Mouse (Mus musculus): ENCODE data around the gene Lpcat2b. TPM values are rescaled to one million over a fixed set of nuclear protein-coding genes. Genes with fewer than 3 reads are reported as not detected.

Lpcat2b gene
- polyA plus RNA-seq, 1 experiment, result not detected

DNA sequence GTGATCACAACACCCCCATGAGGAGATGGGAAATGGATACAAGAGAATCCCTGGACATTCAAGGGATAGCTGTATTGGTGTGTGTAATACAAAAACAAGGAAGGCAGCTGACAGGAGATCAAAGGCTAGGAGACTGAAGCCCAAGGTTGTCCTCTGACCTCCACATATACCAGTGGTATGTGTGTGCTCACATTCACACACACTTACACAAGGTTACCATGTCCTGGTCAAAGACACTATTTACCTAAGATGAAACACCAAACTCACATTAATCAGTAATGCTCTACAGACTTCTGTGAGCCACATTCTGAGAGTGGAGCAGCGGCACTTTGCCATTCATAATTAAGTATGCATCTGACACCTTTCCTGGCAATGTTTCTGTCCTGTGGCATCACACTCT lies 21.0 kb upstream of the Lpcat2b start:
- H3K27me3 ChIP-seq (replicated peaks), result peaks cover 16% of the 10 kb centered on the region
- TF ChIP-seq FLI1 (IDR thresholded peaks at IDR 0.05; ENCODE audit: low read length) (no peak), GATA1 (IDR thresholded peaks at IDR 0.05; ENCODE audit: borderline replicate concordance, low read length) (no peak)
- H3K36me3 ChIP-seq (replicated peaks; ENCODE audit: low read length), result no peaks in the 10 kb centered on the region
- no peaks in the 10 kb centered on the region for H3K9me3 ChIP-seq
- H3K4me3 ChIP-seq (replicated peaks), result no peak overlapping the region
- H3K4me1 ChIP-seq, result peaks cover 5% of the 10 kb centered on the region

- H3K4me1 ChIP-seq, result peaks cover 4% of the 10 kb centered on the region
- TF ChIP-seq GATA1 (IDR thresholded peaks at IDR 0.05; ENCODE audit: borderline replicate concordance, low read length) (no peak), FLI1 (IDR thresholded peaks at IDR 0.05; ENCODE audit: low read length) (no peak)
- H3K4me3 ChIP-seq (replicated peaks), result no peak overlapping the region
- no peaks in the 10 kb centered on the region for H3K36me3 ChIP-seq (replicated peaks; ENCODE audit: low read length)
- H3K9me3 ChIP-seq, result no peaks in the 10 kb centered on the region
- peaks cover 12% of the 10 kb centered on the region for H3K27me3 ChIP-seq (replicated peaks)
Observed at GRCm38 (mm10) chr5:107411326-107411725, 20.0 kb upstream of the Lpcat2b start.

GRCm38 (mm10) chr5:107412285-107412684 lies 19.1 kb upstream of the Lpcat2b start:
- peaks cover 10% of the 10 kb centered on the region for H3K27me3 ChIP-seq (replicated peaks)
- H3K4me3 ChIP-seq (replicated peaks), result no peak overlapping the region
- no peaks in the 10 kb centered on the region for H3K9me3 ChIP-seq
- H3K36me3 ChIP-seq (replicated peaks; ENCODE audit: low read length), result no peaks in the 10 kb centered on the region
- TF ChIP-seq GATA1 (IDR thresholded peaks at IDR 0.05; ENCODE audit: borderline replicate concordance, low read length) (no peak), FLI1 (IDR thresholded peaks at IDR 0.05; ENCODE audit: low read length) (no peak)
- H3K4me1 ChIP-seq, result no peaks in the 10 kb centered on the region; the same call in 1 of the 2 replicates

GRCm38 (mm10) chr5:107415098-107415497 lies 16.3 kb upstream of the Lpcat2b start:
- H3K9me3 ChIP-seq, result no peaks in the 10 kb centered on the region
- H3K36me3 ChIP-seq (replicated peaks; ENCODE audit: low read length), result no peaks in the 10 kb centered on the region
- TF ChIP-seq GATA1 (IDR thresholded peaks at IDR 0.05; ENCODE audit: borderline replicate concordance, low read length), result no peak
- TF ChIP-seq FLI1 (IDR thresholded peaks at IDR 0.05; ENCODE audit: low read length), result no peak
- peaks cover 2% of the 10 kb centered on the region for H3K27me3 ChIP-seq (replicated peaks)
- H3K4me1 ChIP-seq, result no peaks in the 10 kb centered on the region
- H3K4me3 ChIP-seq (replicated peaks), result no peak overlapping the region

- Histone ChIP-seq H3K9me3 (0 out of 2 replicates have a peak, but pooled peaks cover 3% of the 10 kb centered on the region), H3K4me3 (replicated peaks) (no peak overlapping the region), H3K4me1 (peaks cover 8% of the 10 kb centered on the region; the same call in 1 of the 2 replicates), H3K36me3 (replicated peaks; ENCODE audit: low read length) (no peaks in the 10 kb centered on the region), H3K27me3 (replicated peaks) (no peaks in the 10 kb centered on the region)
- no peak for TF ChIP-seq FLI1 (IDR thresholded peaks at IDR 0.05; ENCODE audit: low read length)
- TF ChIP-seq GATA1 (IDR thresholded peaks at IDR 0.05; ENCODE audit: borderline replicate concordance, low read length), result no peak
Observed at GRCm38 (mm10) chr5:107421676-107422075, 9.7 kb upstream of the Lpcat2b start.

- peaks cover 23% of the 10 kb centered on the region for H3K4me1 ChIP-seq
- H3K4me3 ChIP-seq (replicated peaks), result no peak overlapping the region
- H3K9me3 ChIP-seq, result no peaks in the 10 kb centered on the region
- no peaks in the 10 kb centered on the region for H3K36me3 ChIP-seq (replicated peaks; ENCODE audit: low read length)
- H3K27me3 ChIP-seq (replicated peaks), result peaks cover 10% of the 10 kb centered on the region
- no peak for TF ChIP-seq FLI1 (IDR thresholded peaks at IDR 0.05; ENCODE audit: low read length)
- no peak for TF ChIP-seq GATA1 (IDR thresholded peaks at IDR 0.05; ENCODE audit: borderline replicate concordance, low read length)
Observed at GRCm38 (mm10) chr5:107434001-107434400, 2.7 kb downstream of the Lpcat2b start.

DNA sequence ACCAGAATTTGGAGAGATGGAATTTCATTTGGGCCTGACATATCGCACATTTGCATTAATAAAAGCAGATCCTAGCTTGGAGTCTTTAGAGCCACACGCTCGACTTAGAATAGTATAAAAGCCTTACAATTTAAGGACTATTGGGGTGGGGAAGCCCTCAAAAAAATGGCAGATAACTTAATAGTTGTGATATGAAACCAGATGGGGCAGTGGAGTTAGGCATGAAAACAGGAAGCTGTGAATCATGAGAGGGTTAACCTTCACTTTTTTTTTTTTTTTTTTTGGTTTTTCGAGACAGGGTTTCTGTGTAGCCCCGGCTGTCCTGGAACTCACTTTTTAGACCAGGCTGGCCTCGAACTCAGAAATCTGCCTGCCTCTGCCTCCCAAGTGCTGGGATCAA lies 4.8 kb downstream of the Lpcat2b start:
- Histone ChIP-seq H3K4me3 (replicated peaks) (no peak overlapping the region), H3K4me1 (peaks cover 42% of the 10 kb centered on the region), H3K36me3 (replicated peaks; ENCODE audit: low read length) (peaks cover 2% of the 10 kb centered on the region), H3K9me3 (no peaks in the 10 kb centered on the region), H3K27me3 (replicated peaks) (peaks cover 8% of the 10 kb centered on the region)
- TF ChIP-seq FLI1 (IDR thresholded peaks at IDR 0.05; ENCODE audit: low read length), result no peak
- no peak for TF ChIP-seq GATA1 (IDR thresholded peaks at IDR 0.05; ENCODE audit: borderline replicate concordance, low read length)

DNA sequence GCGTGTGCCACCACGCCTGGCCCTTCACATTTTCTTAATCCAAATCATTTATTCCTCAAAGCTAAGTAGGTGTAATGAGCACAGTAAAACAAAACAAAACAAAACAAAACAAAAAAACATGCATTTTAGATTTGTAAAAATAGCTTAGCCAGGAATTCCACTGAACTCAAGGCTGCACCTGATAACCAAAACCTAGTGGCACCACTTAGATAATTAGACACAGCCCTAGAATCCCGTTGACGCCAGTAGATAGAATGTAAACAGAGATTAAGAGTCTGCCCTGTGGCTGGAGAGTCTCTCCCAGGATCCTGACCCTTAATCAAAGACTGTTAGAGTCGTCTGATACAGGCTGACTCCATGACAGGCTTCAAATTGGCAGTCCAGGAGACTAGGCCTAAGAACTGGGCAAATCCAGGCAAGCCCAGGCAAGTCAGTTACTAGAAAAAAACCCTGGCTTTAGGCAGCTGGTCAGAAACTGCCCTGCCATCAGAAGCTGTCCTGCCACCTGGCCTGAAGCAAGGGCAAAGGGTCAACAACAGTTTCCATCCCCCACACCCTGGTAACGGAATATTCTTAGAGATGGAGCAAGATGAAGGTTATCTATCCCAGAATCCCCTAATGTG lies 5.3 kb downstream of the Lpcat2b start:
- Histone ChIP-seq H3K27me3 (replicated peaks) (peaks cover 6% of the 10 kb centered on the region), H3K4me3 (replicated peaks) (peak overlapping the region; percentile 46), H3K9me3 (no peaks in the 10 kb centered on the region), H3K4me1 (peaks cover 44% of the 10 kb centered on the region), H3K36me3 (replicated peaks; ENCODE audit: low read length) (peaks cover 2% of the 10 kb centered on the region)
- no peak for TF ChIP-seq GATA1 (IDR thresholded peaks at IDR 0.05; ENCODE audit: borderline replicate concordance, low read length)
- no peak for TF ChIP-seq FLI1 (IDR thresholded peaks at IDR 0.05; ENCODE audit: low read length)

- Histone ChIP-seq H3K36me3 (replicated peaks; ENCODE audit: low read length) (peaks cover 2% of the 10 kb centered on the region), H3K27me3 (replicated peaks) (peaks cover 5% of the 10 kb centered on the region), H3K9me3 (no peaks in the 10 kb centered on the region), H3K4me1 (peaks cover 53% of the 10 kb centered on the region), H3K4me3 (replicated peaks) (peak within 1 kb of the TSS; percentile 99)
- TF ChIP-seq GATA1 (IDR thresholded peaks at IDR 0.05; ENCODE audit: borderline replicate concordance, low read length) (no peak), FLI1 (IDR thresholded peaks at IDR 0.05; ENCODE audit: low read length) (no peak)
Observed at GRCm38 (mm10) chr5:107437464-107438281, 6.3 kb downstream of the Lpcat2b start, which contains the start of gene Btbd8. TSS of gene Btbd8 (plus strand) at chr5:107437997.

- no peak for TF ChIP-seq FLI1 (IDR thresholded peaks at IDR 0.05; ENCODE audit: low read length)
- TF ChIP-seq GATA1 (IDR thresholded peaks at IDR 0.05; ENCODE audit: borderline replicate concordance, low read length), result no peak
- Histone ChIP-seq H3K4me3 (replicated peaks) (peak overlapping the region; percentile 99), H3K27me3 (replicated peaks) (peaks cover 2% of the 10 kb centered on the region), H3K9me3 (no peaks in the 10 kb centered on the region), H3K4me1 (peaks cover 60% of the 10 kb centered on the region), H3K36me3 (replicated peaks; ENCODE audit: low read length) (peaks cover 2% of the 10 kb centered on the region)
Observed at GRCm38 (mm10) chr5:107438353-107438752, 7.0 kb downstream of the Lpcat2b start.

Data from megakaryocyte, embryonic 14.5 days (primary cell).